Mouse (Mus musculus): ENCODE measurements at regions not wholly inside any gene's neighbourhood (a gene's known extent, or its start where the extent isn't known, plus 50 kb on each side); places are given as distances from the start of the nearest gene placed in this dataset.

GRCm38 (mm10) chr9:67708246-67708960, 50.8 kb upstream of the C2cd4b start:
- TF ChIP-seq CTCF (IDR thresholded peaks at IDR 0.05; ENCODE audit: low read depth) (no peak), EP300 (IDR thresholded peaks at IDR 0.05; ENCODE audit: low read depth) (no peak)

All from liver, postnatal 0 days (tissue).